Mouse (Mus musculus): ENCODE data around the gene Tmem191c.
"Not testable (repeated sequence)": the region's sequence is repeated elsewhere in the genome, so short reads cannot be mapped to it uniquely, and the experiment has no call there.

Tmem191c gene

DNA sequence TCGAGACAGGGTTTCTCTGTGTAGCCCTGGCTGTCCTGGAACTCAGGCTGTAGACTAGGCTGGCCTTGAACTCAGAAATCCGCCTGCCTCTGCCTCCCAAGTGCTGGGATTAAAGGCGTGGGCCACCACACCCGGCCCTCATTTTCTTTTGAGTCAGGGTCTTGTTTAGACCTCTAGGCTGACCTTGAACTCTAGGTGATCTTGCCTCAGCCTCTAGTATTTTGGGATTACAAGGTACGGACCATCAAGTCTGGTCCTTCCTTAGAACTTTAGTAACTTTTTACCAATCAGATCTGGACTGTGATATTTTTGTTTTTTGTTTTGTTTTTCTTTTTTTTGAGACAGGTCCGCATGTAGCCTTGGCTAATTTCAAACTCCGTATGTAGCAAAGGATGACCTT, at the start of gene Tmem191c:
TSS of gene Tmem191c (plus strand) at position 357 of the 400 bp plus-strand sequence.
- no peak for DNase-seq (ENCODE audit: low spot score in 2 of 2)

DNA sequence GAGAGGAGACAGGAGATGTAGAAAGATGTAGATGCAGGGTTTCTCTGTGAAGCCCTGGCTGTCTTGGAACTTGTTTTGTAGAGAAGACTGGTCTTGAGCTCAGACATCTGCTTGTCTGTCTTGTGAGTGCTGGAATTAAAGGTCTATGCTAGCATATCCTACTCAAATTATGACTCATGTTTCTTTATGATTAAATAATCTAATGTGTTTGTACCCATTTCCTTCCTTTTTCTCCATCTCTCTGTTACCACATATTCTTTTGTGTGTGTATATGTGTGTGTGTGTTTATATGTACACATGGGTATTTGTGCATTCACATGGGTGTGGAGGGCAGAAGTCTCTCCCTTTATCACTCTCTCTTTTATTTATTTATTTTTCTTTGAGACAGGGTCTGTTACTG, 49.4 kb upstream of the Tmem191c start:
- DNase-seq (ENCODE audit: low spot score in 2 of 2): no peak

DNA sequence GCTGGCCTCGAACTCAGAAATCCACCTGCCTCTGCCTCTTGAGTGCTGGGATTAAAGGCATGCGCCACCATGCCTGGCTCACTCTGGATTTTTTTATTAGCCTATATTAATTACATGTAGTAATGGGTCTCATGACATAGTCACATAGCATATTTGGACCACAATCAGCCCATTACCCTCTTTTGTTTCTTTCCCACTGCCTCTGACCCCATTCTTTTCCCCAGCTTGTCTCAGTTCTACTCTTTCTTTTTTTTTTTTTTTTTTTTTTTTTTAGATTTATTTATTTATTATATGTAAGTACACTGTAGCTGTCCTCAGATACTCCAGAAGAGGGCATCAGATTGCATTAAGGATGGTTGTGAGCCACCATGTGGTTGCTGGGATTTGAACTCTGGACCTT, 44.4 kb upstream of the Tmem191c start:
- not testable (repeated sequence) for DNase-seq (ENCODE audit: low spot score in 2 of 2)

DNA sequence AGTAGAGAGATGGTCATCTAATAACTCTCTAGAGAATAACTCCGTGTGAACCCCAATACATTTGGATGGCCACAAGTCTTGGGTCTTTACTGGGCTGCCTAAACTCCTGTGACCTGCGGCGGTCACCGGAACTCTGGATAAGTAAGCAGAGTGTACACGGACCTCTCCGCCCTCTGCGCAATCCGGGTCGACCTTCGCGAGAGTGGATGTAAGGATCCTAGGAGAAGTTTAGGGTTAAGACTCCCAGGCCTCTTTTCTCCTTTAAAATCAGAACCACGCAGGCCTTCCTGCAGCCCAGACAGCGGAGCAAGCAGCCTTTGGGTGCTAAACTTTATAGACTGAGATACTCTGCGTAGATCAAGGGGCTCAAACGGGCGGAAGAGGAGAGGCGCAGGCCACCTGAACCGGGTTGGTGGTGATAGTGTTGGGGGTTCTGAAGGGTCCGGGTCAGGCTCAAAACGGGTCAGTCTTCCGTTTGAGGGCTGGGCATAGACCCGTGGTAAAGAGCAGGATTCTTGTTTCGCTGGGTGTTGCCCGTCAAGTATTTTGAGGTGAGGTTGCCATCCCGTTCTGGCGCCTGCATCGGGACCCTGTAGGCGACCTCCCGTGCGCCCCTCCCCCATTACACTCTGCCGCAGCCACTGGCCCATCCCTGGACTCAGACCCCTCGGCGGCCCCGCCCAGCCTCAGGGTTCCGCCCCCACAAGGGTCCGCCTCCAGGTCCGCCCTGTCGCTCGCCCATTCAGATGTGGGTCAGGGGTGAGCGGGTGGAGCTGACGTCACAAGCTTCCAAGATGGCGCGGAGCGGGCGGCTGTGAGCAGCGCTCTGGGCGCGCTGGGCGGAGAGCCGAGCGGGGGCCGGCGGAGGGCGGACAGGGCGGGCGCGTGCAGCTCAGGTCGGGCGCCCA, 42.8 kb upstream of the Tmem191c start, which contains the start of gene Hic2:
TSS of gene Hic2 (plus strand) at position 779 of the 908 bp plus-strand sequence.
- DNase-seq (ENCODE audit: low spot score in 2 of 2): peak; percentile 83 to 90

DNA sequence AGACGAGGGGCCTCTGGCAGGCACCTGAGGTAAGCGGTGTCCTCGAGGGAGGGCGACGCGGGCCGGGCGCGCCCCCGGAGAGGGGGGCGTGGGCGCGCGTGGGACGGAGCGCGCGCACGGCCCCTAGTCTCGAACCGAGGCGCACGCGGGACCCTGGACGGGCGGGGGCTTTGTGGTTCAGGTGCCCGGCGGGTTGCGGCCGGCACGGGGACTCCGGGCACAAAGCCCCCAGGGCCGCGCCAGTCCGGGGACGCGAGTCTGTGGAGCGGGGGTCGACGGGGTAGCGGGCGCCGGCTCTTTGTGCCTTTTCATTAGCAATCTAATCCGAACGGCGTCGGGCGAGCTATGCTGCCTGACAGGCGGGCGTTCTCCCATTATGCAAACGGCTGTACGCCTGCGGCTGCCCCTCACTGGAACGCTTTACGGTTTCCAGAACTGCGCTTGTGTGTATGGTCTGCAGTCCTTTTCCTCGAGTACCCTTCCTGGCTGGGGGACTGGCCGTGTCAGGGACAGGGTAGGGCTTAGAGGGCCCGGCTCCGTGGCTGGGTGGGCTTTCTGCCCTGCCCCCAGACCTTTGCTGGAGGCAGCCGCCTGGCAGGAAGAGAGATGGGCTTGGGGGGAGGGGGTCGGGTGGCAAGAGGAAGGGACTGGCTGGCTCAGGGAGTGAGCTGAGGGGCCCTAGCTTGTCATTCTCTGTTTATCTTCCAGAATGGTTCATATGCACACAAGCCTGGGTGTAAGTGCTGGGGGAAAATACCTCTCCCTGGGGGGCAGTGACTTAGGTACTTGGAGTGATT, 42.0 kb upstream of the Tmem191c start:
- peak in 1 of 2 experiments; percentile 38 for DNase-seq (ENCODE audit: low spot score in 2 of 2)

DNA sequence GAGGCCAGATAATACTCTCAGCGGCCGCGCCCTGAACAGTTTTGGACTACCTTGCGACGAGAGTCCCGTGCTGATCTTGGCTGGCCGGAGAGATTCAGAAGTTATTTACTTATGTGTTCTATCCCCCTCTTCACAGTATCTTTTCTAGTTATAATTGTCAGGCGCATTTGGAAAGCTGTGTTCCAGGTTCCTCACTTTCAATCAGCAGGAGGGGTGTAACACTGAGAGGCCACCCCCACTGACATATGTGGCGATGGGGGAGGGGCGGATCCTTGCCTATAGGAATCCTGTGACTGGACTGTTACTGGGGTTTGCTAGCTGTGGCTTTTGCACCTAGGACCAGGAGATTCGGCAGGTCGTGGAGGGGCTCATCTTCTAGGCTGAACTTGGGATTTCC, 41.4 kb upstream of the Tmem191c start:
- peak in 1 of 2 experiments; percentile 45 for DNase-seq (ENCODE audit: low spot score in 2 of 2)

DNA sequence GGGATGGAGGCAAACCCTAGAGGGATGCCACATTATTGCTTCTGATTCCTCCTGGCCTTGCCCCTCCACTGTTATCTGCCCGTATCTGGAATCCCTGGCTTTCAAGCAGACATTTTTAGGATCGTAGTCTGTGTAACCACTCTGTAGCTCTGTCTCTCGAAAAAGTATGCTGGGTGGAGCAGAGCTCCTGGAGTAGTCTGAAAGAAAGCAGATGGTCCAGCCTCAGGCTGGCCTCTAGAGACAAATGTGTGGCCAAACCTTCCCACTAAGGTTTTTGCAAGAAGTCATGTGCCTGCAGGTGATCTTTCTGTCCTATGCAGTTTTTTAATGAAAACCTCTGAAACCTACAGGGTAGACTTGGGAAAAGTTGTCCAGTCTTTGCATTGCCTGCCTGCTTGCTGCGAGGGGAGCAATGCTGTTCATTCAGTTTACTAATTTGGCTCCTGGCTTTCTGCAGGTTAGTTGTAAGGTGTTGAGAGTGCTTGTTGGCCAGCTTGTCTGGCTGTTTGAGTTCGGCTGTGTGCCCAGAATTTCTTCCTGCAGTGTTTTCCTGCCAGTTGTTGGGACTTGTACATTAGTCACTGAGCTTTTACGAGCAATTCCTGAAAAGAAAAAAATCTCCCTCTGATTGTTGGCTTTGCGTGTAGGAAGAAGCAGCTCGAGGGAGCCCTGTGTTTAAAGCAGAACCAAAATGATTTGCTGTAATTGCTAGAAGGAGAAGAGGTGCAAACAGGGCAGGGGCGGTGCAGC, 40.8 kb upstream of the Tmem191c start:
- peak in 1 of 2 experiments; percentile 75 for DNase-seq (ENCODE audit: low spot score in 2 of 2)

DNA sequence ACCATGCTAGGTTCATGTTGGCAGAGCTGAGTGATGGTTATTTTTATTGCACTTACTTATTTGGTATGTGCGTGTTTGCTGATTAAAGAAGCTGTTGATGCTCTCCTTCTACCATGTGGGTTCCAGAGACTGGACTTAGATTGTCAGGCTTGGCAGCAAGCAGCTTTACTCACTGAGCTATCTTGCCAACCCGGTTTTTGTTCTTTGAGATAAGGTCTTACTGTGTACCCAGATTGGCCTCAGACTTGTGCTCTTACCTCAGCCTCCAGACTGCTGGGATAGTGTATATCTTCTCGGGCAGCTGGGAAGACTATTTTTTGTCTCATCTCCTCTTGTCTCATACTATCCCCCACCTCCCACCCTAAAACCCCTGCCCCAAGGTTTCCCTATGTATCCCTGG, 38.2 kb upstream of the Tmem191c start:
- DNase-seq (ENCODE audit: low spot score in 2 of 2): no peak

DNA sequence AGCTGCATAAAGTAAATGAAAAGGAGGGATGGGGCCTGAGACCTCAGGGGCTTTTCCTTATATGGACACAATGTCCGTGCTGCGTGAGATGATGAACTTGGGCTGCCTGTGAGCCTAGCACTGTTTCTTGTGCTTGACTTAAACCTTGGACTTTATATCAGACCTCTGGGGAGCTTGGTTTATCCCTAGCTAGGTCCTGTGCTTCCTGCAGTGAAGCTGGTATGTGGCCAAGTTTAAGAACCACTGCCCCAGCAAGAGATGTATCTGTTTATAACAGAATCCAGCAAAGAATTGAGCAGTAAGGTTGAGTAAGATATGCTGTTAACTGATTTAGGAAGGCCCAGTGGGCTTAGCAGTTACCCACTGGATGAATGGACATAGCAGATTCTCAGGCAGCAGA, 36.5 kb upstream of the Tmem191c start:
- DNase-seq (ENCODE audit: low spot score in 2 of 2): no peak

DNA sequence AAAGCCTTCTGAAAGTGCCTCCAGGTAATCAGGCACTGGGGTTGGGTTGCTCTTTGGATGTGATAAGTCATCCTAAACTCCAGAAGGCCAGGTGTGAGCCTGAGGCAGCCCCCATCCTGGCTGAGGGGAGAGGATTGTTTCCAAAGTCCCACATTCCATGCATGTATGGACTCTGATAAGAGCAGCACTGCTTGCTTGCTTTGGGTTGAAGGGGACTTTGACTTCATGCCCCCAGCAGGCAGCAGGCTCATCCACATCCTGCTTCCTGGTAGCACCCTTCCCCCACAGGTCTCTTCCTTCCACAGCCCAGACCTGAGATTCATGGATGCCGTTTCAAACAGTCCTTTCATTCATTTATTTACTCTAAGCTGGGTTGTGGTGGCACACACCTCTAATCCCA, 32.1 kb upstream of the Tmem191c start:
- DNase-seq (ENCODE audit: low spot score in 2 of 2): no peak

DNA sequence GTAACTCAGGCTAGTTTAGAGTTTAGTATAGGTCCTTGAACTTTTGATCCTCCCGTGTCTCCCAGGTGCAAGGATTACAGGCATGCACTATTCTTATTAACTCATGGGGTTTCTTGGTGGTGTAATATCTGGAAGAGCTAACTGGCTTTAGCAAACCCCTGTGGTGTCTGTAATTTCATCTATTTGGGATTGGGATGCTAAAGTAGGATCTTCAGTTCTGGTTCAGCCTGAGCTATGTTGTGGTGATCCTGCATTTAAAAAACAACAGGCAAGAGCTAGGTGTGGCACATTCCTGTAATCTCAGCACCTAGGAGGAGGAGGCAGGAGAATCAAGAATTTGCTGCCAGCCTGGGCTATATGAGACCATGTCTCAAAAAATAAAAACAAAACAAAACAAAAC, 30.9 kb upstream of the Tmem191c start:
- DNase-seq (ENCODE audit: low spot score in 2 of 2): no peak

DNA sequence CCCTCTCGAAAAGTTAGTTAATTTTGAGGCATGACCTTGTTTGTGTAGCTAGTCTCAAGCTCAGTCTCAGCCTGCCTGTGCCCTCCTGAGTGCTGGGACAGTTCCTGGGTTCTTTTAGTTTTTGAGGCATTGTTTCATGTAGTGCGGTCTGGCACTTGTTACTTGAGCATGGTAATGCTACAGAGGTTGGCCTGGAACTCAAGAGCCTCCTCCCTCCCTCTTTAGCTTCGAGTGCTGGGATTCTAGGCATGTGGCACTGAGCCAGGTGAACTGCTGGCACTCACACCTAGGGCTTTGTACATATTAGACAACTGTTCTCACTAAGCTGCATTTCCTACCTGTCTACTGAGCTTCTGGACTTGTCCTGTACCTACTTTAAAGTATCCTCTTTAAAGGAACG, 28.1 kb upstream of the Tmem191c start:
- DNase-seq (ENCODE audit: low spot score in 2 of 2): no peak

DNA sequence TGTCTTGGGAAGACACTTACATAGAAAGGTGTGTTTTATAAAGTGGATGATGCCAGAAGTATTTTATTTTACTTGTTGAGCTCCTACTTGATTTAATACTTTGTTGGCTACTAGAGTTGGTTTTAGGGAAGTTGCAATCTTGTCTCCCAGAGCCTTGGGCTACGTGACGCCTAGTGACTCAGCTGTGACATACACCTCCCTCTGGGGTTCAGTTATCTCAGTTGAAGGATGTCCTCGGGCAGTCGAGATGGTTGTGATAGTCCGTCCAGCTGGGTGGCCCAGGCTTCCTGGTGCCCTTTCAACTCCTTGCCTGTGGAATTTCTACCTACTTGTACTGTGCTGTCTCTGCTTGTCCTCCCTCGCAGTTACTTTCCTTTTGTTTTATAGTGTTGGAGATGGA, 26.7 kb upstream of the Tmem191c start:
- no peak for DNase-seq (ENCODE audit: low spot score in 2 of 2)

DNA sequence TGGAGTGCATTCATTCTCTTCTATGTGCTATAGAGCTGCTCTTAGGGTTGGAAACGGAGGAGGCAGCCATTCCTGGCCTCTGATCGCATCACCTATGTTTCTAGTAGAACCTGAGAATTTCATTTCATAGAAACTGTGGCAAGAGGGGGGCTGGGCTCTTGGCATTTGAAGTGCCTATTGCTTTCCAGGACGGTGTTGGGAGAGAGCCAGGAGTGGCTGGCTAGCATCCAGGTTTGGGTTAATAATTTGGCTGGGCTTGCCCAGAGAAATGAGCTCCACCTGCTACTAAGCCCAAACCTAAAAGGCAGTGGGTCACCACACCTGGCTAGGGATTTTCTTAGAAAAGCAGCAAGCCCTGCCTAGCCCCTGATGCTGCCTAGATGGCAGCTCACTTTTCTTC, 24.3 kb upstream of the Tmem191c start:
- peak in 1 of 2 experiments; percentile 26 for DNase-seq (ENCODE audit: low spot score in 2 of 2)

DNA sequence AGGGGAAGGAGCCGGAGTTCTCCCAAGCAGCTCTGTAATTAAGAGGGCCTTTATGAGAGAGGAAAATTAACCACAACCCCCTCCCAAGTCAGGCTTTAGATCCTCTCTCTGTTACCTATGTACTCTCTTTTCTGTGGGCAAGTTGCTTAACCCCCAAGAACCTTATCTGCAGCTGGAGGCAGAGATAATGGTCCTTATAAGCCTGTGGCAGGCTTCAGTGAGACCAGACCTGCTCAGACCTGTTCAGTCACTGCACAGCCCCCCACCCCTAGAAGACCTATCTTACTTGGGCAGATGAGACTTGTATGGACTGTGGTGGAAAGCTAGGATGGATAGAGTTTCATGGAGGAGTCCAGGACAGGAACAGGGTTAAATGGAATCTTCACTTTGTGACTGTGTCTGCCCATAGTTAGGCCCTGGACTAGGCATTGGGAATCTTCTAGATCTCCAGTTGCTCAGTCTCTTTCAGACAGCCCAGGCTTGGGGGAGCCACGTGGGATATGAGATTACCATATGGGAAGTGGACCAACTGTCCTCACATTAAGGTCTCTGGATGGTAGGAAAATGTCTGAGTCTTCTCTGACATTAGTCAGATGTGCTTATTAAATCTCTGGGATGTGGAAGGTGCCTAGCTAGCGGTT, 23.7 kb upstream of the Tmem191c start:
- no peak for DNase-seq (ENCODE audit: low spot score in 2 of 2)

DNA sequence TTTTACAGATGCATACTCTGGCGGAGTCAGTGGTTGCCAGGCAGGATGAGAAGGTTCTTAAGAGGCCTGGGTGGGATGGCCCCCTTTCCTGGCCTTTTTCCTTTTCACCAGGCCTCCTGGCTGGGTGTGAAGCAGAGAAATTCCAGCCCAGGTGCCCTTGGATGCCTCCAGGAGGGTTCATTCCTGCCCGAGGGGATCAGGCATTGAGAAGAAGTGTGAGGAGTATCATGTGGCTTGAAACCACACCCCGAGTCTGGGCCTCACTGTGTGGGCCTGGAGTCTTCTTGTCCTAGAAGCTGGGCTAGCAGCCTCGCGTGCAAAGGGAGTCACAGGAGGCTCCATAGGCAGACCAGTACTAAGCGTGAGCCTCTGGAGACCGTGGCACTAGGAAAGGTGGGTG, 23.0 kb upstream of the Tmem191c start:
- DNase-seq (ENCODE audit: low spot score in 2 of 2): no peak

DNA sequence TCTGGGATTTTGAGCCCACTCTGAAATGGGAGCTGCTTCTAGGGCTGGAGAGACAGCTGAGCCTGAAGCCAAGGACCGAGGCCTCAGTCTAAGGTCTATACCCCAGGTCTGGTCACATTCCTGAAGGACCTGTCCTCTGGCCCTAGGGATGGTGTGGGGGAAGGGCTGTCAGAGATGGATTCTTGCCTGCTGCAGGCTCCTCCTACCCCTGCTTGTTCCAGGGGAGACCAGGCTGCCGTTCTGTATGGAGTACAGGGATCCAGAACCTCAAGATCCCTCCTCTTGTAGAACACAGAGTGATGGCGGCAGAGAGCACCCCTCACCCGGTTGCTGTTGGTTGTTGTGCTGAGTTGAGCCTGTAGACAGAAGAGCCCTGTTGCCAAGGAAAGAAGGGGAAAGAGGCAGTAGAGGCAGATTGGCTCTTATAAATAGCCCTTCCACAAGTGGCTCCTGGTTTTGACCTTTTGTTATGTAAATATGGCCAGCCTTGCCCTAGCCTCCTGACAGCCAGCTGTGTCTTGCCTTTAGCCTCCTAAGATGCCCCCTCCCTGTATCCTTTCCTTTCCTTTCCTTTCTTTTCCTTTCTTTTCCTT, 21.8 kb upstream of the Tmem191c start:
- no peak for DNase-seq (ENCODE audit: low spot score in 2 of 2)

DNA sequence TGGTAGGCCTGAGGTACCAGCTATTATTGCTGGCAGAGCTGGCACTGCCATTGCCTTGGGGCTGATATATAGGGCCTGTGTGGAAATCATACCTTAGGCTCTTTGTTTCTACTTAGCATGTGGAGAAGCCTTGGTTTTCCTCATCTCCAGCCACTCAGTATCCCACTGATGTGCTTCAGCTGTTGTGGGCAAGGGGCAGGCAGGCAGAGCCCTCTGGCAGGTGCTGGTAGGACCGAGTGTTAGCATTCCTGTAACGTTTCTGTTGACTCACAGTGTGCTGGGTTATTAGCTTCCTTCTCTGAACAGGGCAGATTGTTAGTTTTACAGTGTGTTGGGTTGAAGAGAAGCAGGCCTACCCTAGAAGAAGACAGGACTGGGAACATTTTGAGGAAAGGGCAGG, 20.6 kb upstream of the Tmem191c start:
- DNase-seq (ENCODE audit: low spot score in 2 of 2): no peak

DNA sequence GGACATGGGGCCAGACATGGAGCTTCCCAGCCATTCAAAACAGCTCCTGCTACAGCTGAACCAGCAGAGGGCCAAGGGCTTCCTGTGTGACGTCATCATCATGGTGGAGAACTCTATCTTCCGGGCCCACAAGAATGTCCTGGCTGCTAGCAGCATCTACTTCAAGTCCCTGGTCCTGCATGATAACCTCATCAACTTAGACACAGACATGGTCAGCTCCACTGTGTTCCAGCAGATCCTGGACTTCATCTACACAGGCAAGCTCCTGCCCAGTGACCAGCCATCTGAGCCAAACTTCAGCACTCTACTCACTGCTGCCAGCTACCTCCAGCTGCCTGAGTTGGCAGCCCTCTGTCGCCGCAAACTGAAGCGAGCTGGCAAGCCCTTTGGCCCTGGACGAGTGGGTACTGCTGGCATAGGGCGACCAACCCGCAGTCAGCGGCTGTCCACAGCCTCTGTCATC, 18.5 kb upstream of the Tmem191c start:
- DNase-seq (ENCODE audit: low spot score in 2 of 2): no peak

DNA sequence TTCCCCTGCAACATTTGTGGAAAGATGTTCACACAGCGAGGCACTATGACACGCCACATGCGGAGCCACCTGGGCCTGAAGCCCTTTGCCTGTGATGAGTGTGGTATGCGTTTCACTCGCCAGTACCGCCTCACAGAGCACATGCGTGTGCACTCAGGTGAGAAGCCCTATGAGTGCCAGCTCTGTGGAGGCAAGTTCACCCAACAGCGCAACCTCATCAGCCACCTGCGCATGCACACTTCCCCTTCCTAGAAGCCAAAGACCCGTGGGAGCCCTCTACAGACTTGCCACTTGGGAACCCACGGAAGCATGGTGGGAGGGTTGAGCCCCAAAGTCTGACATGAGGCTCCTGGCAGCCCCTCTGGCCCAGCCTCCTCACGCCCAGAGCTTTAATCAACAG, 17.0 kb upstream of the Tmem191c start:
- no peak for DNase-seq (ENCODE audit: low spot score in 2 of 2)

DNA sequence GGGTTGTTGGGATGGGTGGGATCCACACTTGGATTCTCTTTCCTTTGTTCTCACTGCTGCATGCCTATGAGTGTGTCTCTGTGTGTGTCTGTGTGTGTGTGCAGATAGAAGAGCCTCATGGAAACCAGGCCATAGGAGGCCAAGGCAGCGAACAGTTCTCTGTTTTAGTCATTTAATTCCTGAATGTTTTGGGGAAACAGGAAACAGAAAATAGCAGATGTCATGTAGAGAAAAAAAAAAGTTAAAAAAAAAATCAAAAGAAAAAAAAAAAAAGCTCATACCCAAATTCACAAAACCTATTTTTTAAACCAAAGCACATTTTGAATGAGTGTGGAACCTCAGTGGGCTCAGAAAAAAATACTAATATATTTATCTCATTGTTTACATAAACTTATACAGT, 14.5 kb upstream of the Tmem191c start:
- no peak for DNase-seq (ENCODE audit: low spot score in 2 of 2)
